Mouse (Mus musculus) heart, embryonic 14.5 days (tissue): Measurements from ENCODE around the gene Fam83b. TPM values are rescaled to one million over a fixed set of nuclear protein-coding genes. Genes with fewer than 3 reads are reported as not detected.

Source experiments
- ATAC-seq: fragments of 200-750 bp; cut with Nextera tagmentation; 2 replicates; pipeline ENCODE4 v1.8.0; 2017; ENCODE audit warnings: low read depth, moderate TSS enrichment; ENCODE audit not compliant: insufficient number of reproducible peaks, insufficient read depth, low FRiP score
- H3K27ac ChIP-seq, 2 experiments: fragments of 200-500 bp in 1 of 2; fragments of 300-500 bp in 1 of 2; sonication (generic) in 1 of 2; replicated peaks in 1 of 2; 2 replicates each; pipeline ENCODE4 v1.5.1; 2012 to 2014; ENCODE audit warnings: low read depth in 2 of 2, low read length in 2 of 2, control low read depth in 1 of 2, mild to moderate bottlenecking in 1 of 2, mixed read lengths in 1 of 2; ENCODE audit not compliant: control insufficient read depth in 1 of 2, insufficient read depth in 1 of 2
- H3K27me3 ChIP-seq: fragments of 300-500 bp; sonication (generic); 2 replicates; pipeline ENCODE4 v1.6.1; 2014; ENCODE audit warnings: mild to moderate bottlenecking, low read length, control low read depth; ENCODE audit not compliant: control insufficient read depth, insufficient read depth
- H3K36me3 ChIP-seq: fragments of 300-500 bp; sonication (generic); 2 replicates; pipeline ENCODE4 v1.6.1; 2014; ENCODE audit warnings: mild to moderate bottlenecking, control low read depth, low read length, mixed read lengths; ENCODE audit not compliant: control insufficient read depth, insufficient read depth
- H3K4me1 ChIP-seq, 2 experiments: fragments of 200-500 bp in 1 of 2; fragments of 300-500 bp in 1 of 2; sonication (generic) in 1 of 2; 2 replicates each; pipeline ENCODE4 v1.6.1; 2012 to 2014; ENCODE audit warnings: low read length in 2 of 2, control low read depth in 1 of 2, mixed read lengths in 1 of 2; ENCODE audit not compliant: control insufficient read depth in 2 of 2, insufficient read depth in 2 of 2
- H3K4me2 ChIP-seq: fragments of 300-500 bp; sonication (generic); 2 replicates; pipeline ENCODE4 v1.6.1; 2014; ENCODE audit warnings: mild to moderate bottlenecking, low read length
- H3K4me3 ChIP-seq, 2 experiments: fragments of 200-500 bp in 1 of 2; fragments of 300-500 bp in 1 of 2; sonication (generic) in 1 of 2; 2 replicates each; pipeline ENCODE4 v1.5.1; 2012 to 2014; ENCODE audit warnings: low read length in 2 of 2, mild to moderate bottlenecking in 2 of 2, control low read depth in 1 of 2, low read depth in 1 of 2, moderate library complexity in 1 of 2; ENCODE audit not compliant: control insufficient read depth in 1 of 2, insufficient read depth in 1 of 2
- H3K9ac ChIP-seq: fragments of 300-500 bp; sonication (generic); 2 replicates; pipeline ENCODE4 v1.6.1; 2014; ENCODE audit warnings: mild to moderate bottlenecking, low read length
- H3K9me3 ChIP-seq: fragments of 300-500 bp; sonication (generic); 2 replicates; pipeline ENCODE4 v1.6.1; 2016; ENCODE audit warnings: low read length, control low read depth; ENCODE audit not compliant: control insufficient read depth
- WGBS: fragments of 180-500 bp; shearing (Covaris S2); extraction: QIAGEN DNeasy Blood & Tissue Kit; methylation state at CpG from one replicate; pipeline ENCODE4 v1.1.7; 2014; 5-methylcytosine and 5-hydroxymethylcytosine counted together
- polyA plus RNA-seq: library from polyadenylated mRNA; unstranded; fragments of >200 nt; fragmentation: Nextera tagmentation; extraction: Ambion mirVana; gene quantifications from 2 replicates; pipeline ENCODE4 v1.2.1, GENCODE M21; 2014

The Fam83b gene
- polyA plus RNA-seq, 1 experiment from 2014 or later = 0.43 TPM

DNA sequence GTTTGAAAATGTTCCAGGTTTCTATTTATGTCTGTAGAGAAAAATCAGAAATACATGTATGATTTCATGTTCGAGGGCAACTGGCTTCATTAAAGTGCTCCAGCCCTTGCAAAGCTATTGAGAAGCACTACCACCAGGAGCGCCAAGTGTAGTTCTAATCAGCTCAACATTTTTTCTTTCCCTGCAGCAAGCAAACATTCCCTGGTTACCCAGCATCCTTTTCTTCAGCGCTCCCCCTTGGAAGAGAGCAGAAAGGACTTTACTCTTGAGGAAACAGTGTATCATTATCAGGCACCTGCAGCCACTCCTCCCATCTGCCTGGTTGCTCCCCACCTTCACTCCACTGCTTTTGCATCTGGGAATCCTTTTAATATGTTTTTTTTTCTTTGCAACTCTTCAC, 45.3 kb downstream of the Fam83b start:
- WGBS = 75% methylated on average over 3 of the region's 3 CpGs
- ATAC-seq = no peak

GRCm38 (mm10) chr9:76518665-76519064, 48.3 kb downstream of the Fam83b start:
- Histone ChIP-seq H3K36me3 (no peaks in the 10 kb centered on the region), H3K9ac (no peak overlapping the region), H3K27me3 (no peaks in the 10 kb centered on the region), H3K9me3 (no peaks in the 10 kb centered on the region), H3K4me2 (no peak overlapping the region), H3K27ac (no peak overlapping the region), H3K4me1 (no peaks in the 10 kb centered on the region; a peak in 1 of 4 replicates), H3K4me3 (no peak overlapping the region)
- 60% methylated on average over 1 of the region's 1 CpGs for WGBS
- ATAC-seq = no peak

More for the DNA sequence above, 45.3 kb downstream of the Fam83b start:
- no peaks in the 10 kb centered on the region for H3K36me3 ChIP-seq
- H3K27me3 ChIP-seq = no peaks in the 10 kb centered on the region
- no peak overlapping the region for H3K9ac ChIP-seq
- H3K4me2 ChIP-seq = no peak overlapping the region
- no peaks in the 10 kb centered on the region for H3K4me1 ChIP-seq
- no peak overlapping the region for H3K27ac ChIP-seq
- no peaks in the 10 kb centered on the region for H3K9me3 ChIP-seq
- no peak overlapping the region for H3K4me3 ChIP-seq

- H3K4me1 ChIP-seq = no peaks in the 10 kb centered on the region
- no peak for ATAC-seq
- H3K27ac ChIP-seq = no peak overlapping the region
- H3K27me3 ChIP-seq = no peaks in the 10 kb centered on the region
- no peak overlapping the region for H3K4me3 ChIP-seq
- no peak overlapping the region for H3K4me2 ChIP-seq
- 0 out of 2 replicates have a peak, but pooled peaks cover 2% of the 10 kb centered on the region for H3K9me3 ChIP-seq
- no peak overlapping the region for H3K9ac ChIP-seq
- no peaks in the 10 kb centered on the region for H3K36me3 ChIP-seq
Observed at GRCm38 (mm10) chr9:76505650-76506049, 61.3 kb downstream of the Fam83b start.

DNA sequence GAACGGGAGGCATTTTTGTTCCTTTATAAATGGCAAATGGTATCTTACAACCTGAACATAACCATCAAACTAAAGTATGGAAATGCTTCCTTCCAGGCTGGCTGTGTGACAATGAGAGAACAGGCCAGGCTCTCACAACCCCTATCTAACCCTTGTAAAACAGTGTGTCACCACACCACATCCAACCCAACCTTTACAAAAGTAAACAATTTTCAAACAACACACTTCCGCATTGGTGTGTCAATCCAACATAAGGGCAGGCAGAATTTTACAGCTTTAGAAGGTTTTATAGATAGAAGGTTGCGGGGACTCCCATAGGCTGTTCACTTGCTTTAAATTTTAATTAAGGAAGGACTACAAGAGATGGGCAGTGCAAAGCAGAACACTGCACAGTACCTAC, 77.2 kb downstream of the Fam83b start:
- no peak overlapping the region for H3K9ac ChIP-seq

GRCm38 (mm10) chr9:76480088-76480487, 86.8 kb downstream of the Fam83b start:
- Histone ChIP-seq H3K27ac (no peak overlapping the region), H3K4me1 (no peaks in the 10 kb centered on the region), H3K9ac (no peak overlapping the region), H3K36me3 (no peaks in the 10 kb centered on the region), H3K27me3 (no peaks in the 10 kb centered on the region), H3K4me2 (no peak overlapping the region), H3K9me3 (no peaks in the 10 kb centered on the region), H3K4me3 (no peak overlapping the region)
- WGBS = 50% methylated on average over 3 of the region's 3 CpGs
- ATAC-seq = no peak

More for the DNA sequence above, 77.2 kb downstream of the Fam83b start:
- H3K9me3 ChIP-seq = 0 out of 2 replicates have a peak, but pooled peaks cover 6% of the 10 kb centered on the region
- no peak overlapping the region for H3K4me2 ChIP-seq
- 90% methylated on average over 3 of the region's 3 CpGs for WGBS
- no peak for ATAC-seq
- H3K27me3 ChIP-seq = no peaks in the 10 kb centered on the region
- H3K27ac ChIP-seq = no peak overlapping the region
- no peak overlapping the region for H3K4me3 ChIP-seq
- no peaks in the 10 kb centered on the region for H3K36me3 ChIP-seq
- H3K4me1 ChIP-seq = no peaks in the 10 kb centered on the region

GRCm38 (mm10) chr9:76469500-76469899, 97.4 kb downstream of the Fam83b start:
- Histone ChIP-seq H3K4me1 (no peaks in the 10 kb centered on the region), H3K36me3 (no peaks in the 10 kb centered on the region), H3K9ac (no peak overlapping the region), H3K27ac (no peak overlapping the region), H3K27me3 (no peaks in the 10 kb centered on the region), H3K4me2 (no peak overlapping the region), H3K9me3 (no peaks in the 10 kb centered on the region), H3K4me3 (no peak overlapping the region)
- whole genome bisulfite sequencing = 62% methylated on average over 4 of the region's 4 CpGs
- ATAC-seq = no peak

GRCm38 (mm10) chr9:76461547-76461946, 105.4 kb downstream of the Fam83b start:
- no peak overlapping the region for H3K9ac ChIP-seq
- no peaks in the 10 kb centered on the region for H3K36me3 ChIP-seq
- no peaks in the 10 kb centered on the region for H3K9me3 ChIP-seq
- H3K27me3 ChIP-seq = no peaks in the 10 kb centered on the region
- ATAC-seq = no peak
- no peak overlapping the region for H3K27ac ChIP-seq
- H3K4me2 ChIP-seq = no peak overlapping the region
- no peaks in the 10 kb centered on the region for H3K4me1 ChIP-seq
- H3K4me3 ChIP-seq = no peak overlapping the region

- Histone ChIP-seq H3K4me3 (no peak overlapping the region), H3K27ac (no peak overlapping the region), H3K4me1 (no peaks in the 10 kb centered on the region), H3K36me3 (no peaks in the 10 kb centered on the region), H3K9me3 (no peaks in the 10 kb centered on the region), H3K27me3 (no peaks in the 10 kb centered on the region), H3K9ac (no peak overlapping the region), H3K4me2 (no peak overlapping the region)
- WGBS = 34% methylated on average over 3 of the region's 3 CpGs
- no peak for ATAC-seq
Observed at GRCm38 (mm10) chr9:76455703-76456102, 111.2 kb downstream of the Fam83b start.
